Mouse (Mus musculus) telencephalon, adult 2 months (tissue): ENCODE results near the gene Smpdl3a.

ENCODE experiments used
- DNase-seq: peaks from one replicate; pipeline ENCODE4 v3.0.0-alpha.2; 2011; ENCODE audit warnings: low read depth, low spot score

Gene Smpdl3a

GRCm38 (mm10) chr10:57794018-57794417 is at the start of gene Smpdl3a:
Smpdl3a (plus strand) TSS chr10:57794335.
- DNase-seq, result no peak

DNA sequence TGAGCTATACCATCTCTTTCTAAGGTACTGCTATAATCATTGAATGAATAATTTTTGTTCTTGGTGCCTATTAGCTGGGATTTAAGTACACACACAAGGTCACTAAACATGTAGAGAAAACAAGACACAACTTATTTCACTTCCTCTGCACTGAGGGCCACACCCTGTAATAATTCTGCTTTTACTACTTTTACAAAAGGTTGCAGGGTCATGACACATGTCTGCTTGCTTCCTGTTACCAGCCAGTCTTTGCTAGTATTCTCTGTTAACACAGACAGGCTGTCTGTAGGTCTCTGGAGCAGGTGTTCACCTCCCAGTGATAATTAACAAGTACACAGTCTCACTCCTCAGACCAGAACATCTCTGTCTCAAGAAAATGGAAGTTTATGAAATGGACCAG is 48.7 kb upstream of the Smpdl3a start:
- DNase-seq, result no peak

DNA sequence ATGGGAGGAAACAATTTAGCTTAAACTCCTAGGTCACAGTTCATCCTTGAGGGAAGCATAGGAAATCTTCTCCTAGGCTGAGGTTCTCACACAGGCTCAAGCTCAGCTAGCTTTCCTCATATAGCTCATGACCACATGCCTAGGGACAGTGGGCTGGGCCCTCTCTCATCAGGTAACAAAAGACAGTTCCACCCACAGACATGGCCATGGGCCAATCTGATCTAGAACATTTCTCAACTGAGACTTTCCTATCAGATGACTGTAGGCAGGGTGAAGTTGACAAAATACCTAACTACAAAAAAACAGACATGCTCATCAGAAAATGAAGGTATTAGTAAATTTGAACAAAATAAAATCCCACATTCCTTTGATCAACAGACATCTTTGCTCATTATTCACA is 47.0 kb upstream of the Smpdl3a start:
- no peak for DNase-seq

GRCm38 (mm10) chr10:57753343-57753742 is 40.8 kb upstream of the Smpdl3a start:
- DNase-seq, result no peak

GRCm38 (mm10) chr10:57755201-57755736 is 38.9 kb upstream of the Smpdl3a start:
- no peak for DNase-seq

- DNase-seq, result no peak
These were observed 35.1 kb upstream of the Smpdl3a start for GRCm38 (mm10) chr10:57758999-57759398.

- DNase-seq, result no peak
These were observed 33.4 kb upstream of the Smpdl3a start for GRCm38 (mm10) chr10:57760694-57761093.

- no peak for DNase-seq
These were observed 31.1 kb upstream of the Smpdl3a start for GRCm38 (mm10) chr10:57763044-57763443.

GRCm38 (mm10) chr10:57783289-57784130 is 10.6 kb upstream of the Smpdl3a start:
- no peak for DNase-seq

DNA sequence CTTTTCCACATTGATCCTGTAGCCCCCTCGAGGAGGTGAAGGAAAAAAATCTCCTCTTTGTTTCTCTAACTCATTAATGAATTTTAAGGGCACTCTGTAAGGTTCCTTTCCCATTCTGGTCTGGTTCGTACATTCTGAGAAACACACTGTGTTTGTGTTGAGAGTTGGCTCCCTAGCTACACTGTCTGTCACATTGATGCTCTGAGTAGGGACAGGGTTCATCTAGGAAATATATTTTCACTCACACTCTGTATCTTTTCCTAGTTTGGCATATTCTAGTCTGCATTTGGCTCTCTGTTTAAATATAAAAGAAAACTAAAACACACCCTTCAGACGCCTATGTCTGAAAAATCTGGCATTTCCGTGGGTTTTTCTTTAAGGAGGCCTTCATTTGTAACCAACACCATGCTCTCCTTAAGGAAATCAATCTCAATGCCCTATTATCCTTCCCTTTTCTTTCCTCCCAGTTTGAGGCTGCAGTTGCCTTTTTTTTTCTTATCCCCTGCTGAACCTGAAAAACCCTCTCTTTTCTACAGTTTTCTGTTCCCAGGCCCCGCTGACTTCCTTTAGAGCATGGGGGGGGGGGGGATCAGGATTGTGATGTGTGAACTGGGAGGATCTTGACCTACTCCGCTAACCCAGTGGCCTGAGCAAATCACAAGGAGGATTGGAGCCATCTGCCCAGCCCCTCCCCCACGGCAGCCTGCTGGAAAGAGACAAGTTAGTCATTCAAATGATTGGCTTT is 9.8 kb upstream of the Smpdl3a start:
- DNase-seq, result no peak

- DNase-seq, result no peak
These were observed 9.3 kb upstream of the Smpdl3a start, which contains the start of gene Fabp7 for GRCm38 (mm10) chr10:57784876-57785150. Fabp7 (plus strand) TSS chr10:57784881.

GRCm38 (mm10) chr10:57785552-57785951 is 8.6 kb upstream of the Smpdl3a start:
- DNase-seq, result no peak

GRCm38 (mm10) chr10:57792957-57793356 is 1.2 kb upstream of the Smpdl3a start:
- no peak for DNase-seq

GRCm38 (mm10) chr10:57794491-57795461 is 641 bp downstream of the Smpdl3a start:
- DNase-seq, result no peak

DNA sequence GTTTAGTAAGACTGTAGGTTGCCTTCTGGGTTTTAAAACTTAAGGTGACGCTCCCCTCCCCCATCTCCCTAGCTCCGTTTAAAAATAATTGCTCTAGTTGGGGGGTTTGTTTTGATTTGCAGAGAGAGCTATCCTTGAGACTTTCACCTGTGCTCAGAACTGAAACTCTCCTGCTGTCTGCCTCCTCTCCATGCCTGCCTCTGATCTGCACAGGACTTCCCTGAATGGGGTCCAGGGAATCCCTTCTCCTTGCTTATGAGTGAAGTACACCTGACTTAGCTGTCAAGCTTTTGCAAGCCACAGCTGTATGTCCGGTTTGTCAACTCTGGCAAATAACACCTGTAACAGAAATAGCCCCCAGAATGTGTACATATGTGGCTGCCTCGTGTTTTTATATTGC is 1.4 kb downstream of the Smpdl3a start:
- DNase-seq, result no peak

- DNase-seq, result no peak
These were observed 1.9 kb downstream of the Smpdl3a start for GRCm38 (mm10) chr10:57796057-57796456.

- no peak for DNase-seq
These were observed 5.4 kb downstream of the Smpdl3a start for GRCm38 (mm10) chr10:57799486-57799885.

DNA sequence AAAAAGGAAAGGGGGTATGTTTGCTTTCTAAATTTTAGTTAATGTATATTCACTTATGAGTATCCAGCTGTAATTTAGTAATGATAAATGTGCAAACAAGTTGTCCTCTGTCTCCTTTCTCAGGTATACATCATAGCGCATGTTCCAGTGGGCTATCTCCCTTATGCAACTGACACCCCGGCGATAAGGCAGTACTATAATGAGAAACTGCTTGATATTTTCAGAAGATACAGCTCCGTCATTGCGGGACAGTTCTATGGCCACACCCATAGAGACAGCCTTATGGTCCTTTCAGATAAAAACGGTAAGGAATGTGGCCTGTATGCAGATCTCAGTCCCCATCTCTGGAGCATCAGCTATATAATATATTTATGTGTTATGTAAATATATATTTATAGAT is 13.6 kb downstream of the Smpdl3a start:
- DNase-seq, result no peak

- DNase-seq, result peak; percentile 65
These were observed 18.2 kb downstream of the Smpdl3a start for GRCm38 (mm10) chr10:57812161-57812856.

DNA sequence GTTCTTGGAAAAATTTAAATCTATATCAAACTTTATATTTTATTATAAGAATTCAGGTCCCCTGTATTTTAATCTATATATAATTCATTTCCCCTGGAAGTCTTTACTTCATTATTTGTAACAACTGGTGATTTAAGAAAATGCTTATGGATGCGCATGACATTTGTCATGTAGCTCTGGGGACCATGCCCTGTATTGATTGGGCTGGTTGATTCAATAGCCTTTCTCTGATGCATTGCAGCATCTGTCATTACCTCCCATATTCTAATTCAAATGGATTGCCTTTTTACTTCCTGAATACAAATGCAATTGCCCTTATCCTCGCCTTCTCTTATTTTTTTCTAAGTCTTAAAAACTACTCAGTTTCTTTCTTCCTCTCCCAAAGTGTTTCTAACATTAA is 20.2 kb downstream of the Smpdl3a start:
- no peak for DNase-seq

GRCm38 (mm10) chr10:57815869-57816268 is 21.7 kb downstream of the Smpdl3a start:
- DNase-seq, result no peak
